Mouse (Mus musculus) spleen, postnatal 0 days (tissue): ENCODE results near the gene Il1f9. TPM values are rescaled to one million over a fixed set of nuclear protein-coding genes. Genes with fewer than 3 reads are reported as not detected.

Source experiments
- polyA plus RNA-seq: library from polyadenylated mRNA; unstranded; fragments of >200 nt; fragmentation: Nextera tagmentation; extraction: Ambion mirVana; gene quantifications from 2 replicates; pipeline ENCODE4 v1.2.1, GENCODE M21; 2015

The Il1f9 gene
- polyA plus RNA-seq, result 5.7 and 7.7 TPM in 2 replicates

DNA sequence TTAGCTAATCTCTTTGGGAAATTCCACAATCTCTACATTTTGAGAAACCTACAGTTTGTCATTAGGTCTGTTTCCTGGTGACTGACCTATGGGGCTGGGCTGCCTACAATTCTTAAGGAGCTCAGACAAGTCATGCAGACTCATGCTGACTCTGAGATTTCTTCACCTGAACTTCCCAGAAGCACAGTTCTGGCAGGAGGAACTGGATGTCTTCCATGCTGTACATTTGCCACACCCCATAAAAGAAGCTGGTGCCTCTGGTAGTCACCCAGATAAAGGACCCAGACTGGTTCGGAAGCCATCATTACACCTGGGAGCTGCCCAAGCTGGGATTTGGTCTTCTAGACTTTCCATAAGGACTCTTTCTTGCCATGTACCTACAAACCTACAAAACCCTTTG lies at the start of gene Il1f9:
Gene Il1f9 (plus strand): TSS at position 301 of the 400 bp plus-strand sequence.

DNA sequence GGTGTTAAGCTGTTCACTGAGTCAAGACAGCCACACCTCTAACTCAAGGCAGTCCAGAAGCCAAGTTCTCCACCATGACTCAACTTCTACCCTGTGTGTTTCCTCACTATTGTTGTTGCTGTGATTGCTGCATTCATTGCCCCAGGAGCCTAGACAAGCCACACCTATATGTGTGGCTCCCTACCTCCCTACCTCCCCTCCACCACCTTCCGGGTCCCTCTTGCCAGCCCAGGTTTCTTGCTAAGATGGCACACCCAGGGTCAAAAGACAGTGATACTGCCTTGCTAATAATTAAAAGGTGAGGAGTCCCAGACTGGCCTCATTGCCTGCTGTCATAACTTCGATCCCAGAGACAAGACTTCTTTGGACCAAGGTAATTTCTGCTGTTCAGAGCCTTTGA lies 33.4 kb upstream of the Il1f9 start, which contains the start of gene Il1f8:
Gene Il1f8 (plus strand): TSS at position 301 of the 400 bp plus-strand sequence.

DNA sequence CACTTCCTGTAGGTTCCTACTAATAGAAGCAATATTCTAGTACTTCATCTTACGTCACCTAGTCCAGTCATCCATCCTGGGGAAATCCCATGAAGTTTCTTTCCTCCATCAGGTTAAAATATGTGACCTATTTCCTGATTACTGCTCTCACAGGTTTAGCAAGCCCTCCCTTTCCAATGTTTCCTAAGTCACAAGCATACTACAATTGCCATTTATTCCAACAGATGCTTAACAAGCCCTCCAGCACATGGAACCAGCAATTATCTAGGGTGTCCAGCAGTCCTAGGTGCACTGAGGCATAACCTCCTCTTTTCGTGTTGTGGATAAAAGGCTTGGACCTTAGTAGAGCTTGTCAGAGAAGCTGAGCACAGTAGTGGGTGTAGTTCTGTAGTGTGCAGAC lies 28.8 kb downstream of the Il1f9 start, which contains the start of gene Il1f6:
Gene Il1f6 (plus strand): TSS at position 301 of the 400 bp plus-strand sequence.

Other genes with a start within 250 kb of the Il1f9 start
- gene Hnmt, start 137.1 kb upstream of the Il1f9 start, polyA plus RNA-seq, result 1.8 and 2.3 TPM in 2 replicates
- not detected in 2 replicates for gene Tbpl2, start 89.9 kb upstream of the Il1f9 start, polyA plus RNA-seq
- gene Il1f8, start 33.3 kb upstream of the Il1f9 start, polyA plus RNA-seq, result not detected in 2 replicates
- gene Il1f6, start 28.9 kb downstream of the Il1f9 start, polyA plus RNA-seq, result not detected in 2 replicates
- gene Il1f5, start 90.5 kb downstream of the Il1f9 start, polyA plus RNA-seq, result not detected in 2 replicates
- not detected in 2 replicates for gene Il1f10, start 104.7 kb downstream of the Il1f9 start, polyA plus RNA-seq
- 6.5 and 6.7 TPM in 2 replicates for gene Il1rn, start 150.4 kb downstream of the Il1f9 start, polyA plus RNA-seq
- 7.8 and 10.1 TPM in 2 replicates for gene Psd4, start 181.1 kb downstream of the Il1f9 start, polyA plus RNA-seq